Mouse (Mus musculus) heart, adult 11 months (tissue): ENCODE measurements around the gene Eml1.

Experiments
- DNase-seq: peaks from one replicate; pipeline ENCODE4 v3.0.0; 2022

Gene Eml1

GRCm38 (mm10) chr12:108422858-108423631 is 52.3 kb downstream of the Eml1 start:
- peak; percentile 99 for DNase-seq

- DNase-seq: peak; percentile 75
Measured at GRCm38 (mm10) chr12:108430964-108431363, 60.2 kb downstream of the Eml1 start.

DNA sequence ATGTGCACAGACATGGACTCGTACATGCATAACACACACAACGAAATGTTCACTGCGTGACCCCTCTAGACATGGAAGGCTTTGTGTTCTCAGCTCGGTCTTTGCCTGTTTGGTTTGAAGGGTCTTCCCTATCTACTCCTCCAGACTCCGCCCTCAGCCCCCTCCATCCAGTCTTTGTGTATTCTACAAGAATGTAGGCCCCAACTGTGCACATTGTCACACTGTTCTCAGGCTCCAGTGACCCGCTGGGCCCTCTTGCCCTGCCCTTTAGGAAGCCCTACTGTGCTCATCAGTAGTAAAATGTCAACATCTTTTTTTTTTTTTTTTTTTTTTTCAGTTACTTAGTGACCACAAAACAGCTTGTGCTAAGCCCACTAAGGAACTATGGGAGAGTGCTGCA is 61.0 kb downstream of the Eml1 start:
- peak; percentile 79 for DNase-seq

DNA sequence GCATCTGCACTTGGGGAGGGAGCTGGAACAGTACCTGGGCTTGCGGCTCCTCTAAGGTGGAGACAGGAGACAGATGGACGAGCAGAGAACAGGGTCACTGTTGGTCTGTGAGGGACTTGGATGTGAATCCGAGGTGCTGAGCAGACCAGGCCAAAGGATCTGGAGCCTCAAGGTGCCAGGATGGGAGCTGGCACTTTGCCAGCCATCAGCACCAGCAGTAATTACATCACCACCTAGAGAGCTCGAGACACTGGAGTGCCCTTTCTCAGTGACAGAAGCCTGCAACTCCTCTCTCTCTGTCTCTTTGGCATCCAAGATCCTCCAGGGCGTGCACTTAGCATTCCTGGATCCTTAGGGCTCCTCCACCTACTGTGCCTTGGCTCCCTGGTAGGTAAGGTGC is 61.8 kb downstream of the Eml1 start:
- DNase-seq: peak; percentile 64

DNA sequence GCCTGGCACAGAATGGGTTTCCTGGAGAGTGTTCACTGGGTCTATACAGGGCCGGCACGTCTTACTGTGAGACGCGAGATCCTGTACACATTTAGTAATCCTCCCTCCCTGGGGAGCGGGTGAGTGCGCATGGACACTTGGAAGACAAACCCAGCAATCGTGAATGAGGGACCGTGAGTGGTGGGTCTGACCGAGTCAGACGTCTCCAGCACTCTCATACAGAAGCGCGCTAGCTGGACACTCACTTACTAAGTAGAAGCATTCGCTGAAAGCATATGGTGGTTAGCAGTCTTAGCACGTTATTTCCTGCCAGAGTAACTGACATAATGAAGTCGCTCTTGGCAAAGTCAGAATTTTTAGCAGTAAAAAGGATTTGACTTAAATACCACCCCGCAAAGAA is 62.3 kb downstream of the Eml1 start:
- peak; percentile 88 for DNase-seq

GRCm38 (mm10) chr12:108433498-108433897 is 62.7 kb downstream of the Eml1 start:
- peak; percentile 89 for DNase-seq

DNA sequence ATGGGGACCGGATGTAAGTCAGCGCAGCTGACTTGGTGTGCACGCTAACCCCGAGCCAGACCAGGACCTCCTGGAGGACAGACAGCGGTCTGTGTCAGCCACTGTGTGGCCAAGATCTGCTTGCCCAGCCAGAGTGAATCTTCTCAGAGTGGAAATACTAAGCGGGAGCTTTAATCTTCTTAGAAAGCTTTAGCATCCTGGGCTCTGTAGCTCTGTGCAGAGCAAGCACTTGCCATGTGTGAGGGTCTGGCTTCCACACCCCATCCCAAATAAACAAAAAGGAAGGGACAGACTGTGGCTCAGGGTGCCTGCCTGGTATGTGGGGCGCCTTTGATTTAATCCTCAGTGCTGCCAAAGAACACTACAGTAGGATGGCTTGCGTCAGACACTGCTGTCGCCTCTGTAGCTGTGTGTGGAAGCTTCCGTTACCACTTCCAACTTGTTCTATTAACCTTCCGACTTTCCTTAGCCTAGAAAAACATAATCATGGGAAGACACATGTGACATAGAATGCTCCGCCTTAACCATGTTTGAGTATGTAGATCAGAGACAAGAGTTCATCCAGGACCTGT is 64.8 kb downstream of the Eml1 start:
- peak; percentile 91 for DNase-seq

GRCm38 (mm10) chr12:108436029-108436923 is 65.5 kb downstream of the Eml1 start:
- DNase-seq: peak; percentile 95

GRCm38 (mm10) chr12:108437446-108437845 is 66.7 kb downstream of the Eml1 start:
- peak; percentile 93 for DNase-seq

DNA sequence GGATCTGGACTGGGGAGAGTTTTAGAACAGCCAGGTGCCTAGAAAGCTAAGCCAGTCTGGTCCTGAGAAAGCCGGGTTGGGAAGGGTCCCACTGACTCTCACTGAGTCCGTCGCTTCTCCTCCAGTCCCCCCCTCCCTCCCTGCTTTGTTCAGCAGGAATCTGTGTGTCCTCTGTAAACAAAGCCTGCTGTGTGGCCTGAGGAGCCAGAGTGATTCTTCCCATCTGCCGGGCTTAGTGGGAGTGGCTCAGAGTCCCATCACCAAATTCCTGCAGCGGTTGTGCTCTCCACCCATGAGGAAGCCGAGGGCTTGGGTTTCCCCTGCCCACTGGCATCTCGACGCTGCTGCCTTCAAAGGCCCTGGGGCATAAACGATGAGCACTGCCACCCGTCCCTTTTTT is 72.5 kb downstream of the Eml1 start:
- no peak for DNase-seq

DNA sequence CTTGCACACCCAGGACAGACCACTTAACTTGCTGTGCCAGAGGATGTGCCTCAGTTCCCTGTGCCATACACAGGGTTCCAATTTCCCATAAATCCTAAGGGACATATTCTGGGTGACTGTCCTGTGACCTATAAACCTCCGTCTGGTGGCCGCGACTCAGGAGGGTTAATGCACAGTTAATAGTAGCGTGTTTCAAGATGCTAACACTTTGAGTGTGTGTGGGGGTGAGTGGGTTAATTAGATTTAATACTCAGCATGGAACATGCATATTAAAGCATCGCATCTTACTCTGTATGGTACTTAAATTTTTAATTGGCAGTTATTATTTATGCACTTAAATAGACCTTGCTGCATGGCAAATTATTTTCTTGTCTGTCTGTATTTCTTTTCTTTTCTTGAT is 73.0 kb downstream of the Eml1 start:
- DNase-seq: no peak

- DNase-seq: no peak
Measured at GRCm38 (mm10) chr12:108444166-108445115, 73.7 kb downstream of the Eml1 start.

GRCm38 (mm10) chr12:108446721-108447120 is 76.0 kb downstream of the Eml1 start:
- no peak for DNase-seq

GRCm38 (mm10) chr12:108448396-108448795 is 77.6 kb downstream of the Eml1 start:
- no peak for DNase-seq

DNA sequence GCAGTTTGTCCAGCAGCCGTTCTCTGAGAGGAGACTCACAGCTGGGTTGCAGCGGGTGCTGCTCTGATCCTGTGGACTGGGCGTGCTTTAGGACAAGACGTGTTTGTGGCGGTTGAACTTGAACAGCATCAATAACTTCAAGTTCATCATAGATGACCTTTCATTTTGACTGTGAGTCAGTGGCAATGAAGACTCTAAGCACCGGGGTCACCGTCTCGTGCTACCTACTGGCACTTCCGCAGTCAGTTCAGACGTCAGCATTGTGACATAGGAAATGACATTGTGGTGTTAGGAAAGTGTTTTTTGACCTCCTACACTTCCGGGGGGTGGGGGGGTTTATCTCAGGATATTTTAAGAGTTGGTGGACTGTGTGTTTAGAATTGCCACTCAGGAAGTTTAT is 79.2 kb downstream of the Eml1 start:
- DNase-seq: no peak

DNA sequence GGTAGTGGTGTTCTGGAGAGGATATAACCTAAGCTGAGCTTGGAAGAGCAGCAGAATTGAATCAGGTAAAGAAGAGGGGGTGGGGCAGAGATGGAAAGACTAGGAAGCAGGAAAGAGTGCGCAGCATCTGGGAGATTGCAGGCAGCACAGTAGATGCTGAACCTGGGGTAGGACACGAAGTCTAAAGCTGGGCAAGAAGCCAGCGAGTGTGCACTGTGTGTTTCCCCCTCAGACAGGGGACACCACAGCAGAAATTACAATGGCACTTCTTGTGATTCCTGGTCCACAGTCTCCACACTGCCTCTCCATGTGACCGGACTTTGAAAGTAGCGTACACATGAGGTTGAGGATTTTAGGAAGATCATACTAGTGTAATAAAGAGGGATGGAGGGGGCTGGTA is 79.8 kb downstream of the Eml1 start:
- DNase-seq: no peak

DNA sequence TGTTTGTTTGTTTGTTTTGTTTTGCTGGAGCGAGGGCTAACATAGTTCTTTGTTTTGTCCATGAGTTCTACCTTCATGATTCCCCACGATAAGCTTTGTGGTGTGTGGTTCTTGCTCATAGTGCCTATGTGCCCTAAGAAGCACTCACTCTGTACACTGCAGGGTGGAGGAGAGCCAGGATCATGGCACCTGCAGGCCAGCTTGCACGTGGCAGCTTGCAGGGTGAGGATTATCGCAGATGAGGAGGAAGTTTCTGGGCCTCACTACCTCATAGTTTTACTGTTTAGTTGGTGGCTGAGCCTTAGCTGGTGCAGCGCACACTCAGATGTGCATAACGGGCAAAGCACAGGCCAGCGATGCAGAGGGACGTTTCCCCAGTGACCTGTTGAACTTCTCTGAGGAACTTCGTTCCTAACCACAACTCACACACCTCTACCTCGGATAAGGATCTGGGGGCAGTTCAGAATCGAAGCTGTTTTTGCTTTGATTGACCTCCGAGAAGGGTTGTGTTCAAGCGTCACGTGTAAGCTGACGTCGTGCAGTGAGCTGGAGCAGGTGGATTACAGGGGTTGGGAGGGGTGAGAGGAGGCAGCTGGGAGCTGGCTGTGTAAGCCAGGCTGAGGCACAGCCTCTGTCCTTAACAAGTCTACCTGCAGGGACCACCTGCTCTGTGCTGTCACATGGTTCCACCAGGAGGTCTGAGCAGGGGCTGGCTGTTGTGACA is 81.6 kb downstream of the Eml1 start:
- no peak for DNase-seq

GRCm38 (mm10) chr12:108453561-108454044 is 82.8 kb downstream of the Eml1 start:
- no peak for DNase-seq

DNA sequence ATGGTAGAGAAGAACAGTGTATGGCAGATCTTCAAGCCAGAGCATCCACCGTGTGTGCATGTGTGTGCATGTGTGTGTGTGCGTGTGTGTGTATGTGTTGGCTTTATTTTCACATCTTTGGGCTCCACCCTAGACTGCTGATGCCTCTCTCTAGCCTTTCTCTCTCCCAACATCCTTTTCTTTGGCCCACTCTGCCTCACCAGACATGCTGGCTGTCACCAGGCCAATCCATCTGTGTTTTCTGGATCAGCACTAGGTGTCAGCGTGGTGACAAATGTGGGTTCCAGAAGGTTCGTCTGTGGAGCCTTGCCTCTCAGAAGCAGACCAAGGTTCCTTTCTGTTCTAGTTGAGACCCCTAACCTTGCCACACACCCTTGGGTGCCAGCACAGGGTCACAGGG is 84.2 kb downstream of the Eml1 start:
- peak; percentile 93 for DNase-seq

DNA sequence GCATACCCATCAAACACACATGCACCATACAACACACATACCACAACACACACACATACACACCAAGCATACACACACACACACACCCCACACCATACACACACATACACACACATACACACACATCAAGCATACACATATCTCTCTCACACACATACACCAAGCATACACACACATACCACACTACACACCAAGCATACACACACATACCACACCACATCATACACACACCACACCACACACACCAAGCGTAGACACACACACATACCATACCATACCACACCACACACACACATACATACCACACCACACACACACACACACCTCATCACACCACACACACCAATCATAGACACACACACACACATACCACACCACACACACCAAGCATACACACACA is 102.1 kb downstream of the Eml1 start:
- DNase-seq: no peak

GRCm38 (mm10) chr12:108474440-108474839 is 103.7 kb downstream of the Eml1 start:
- DNase-seq: no peak

GRCm38 (mm10) chr12:108478714-108479113 is 108.0 kb downstream of the Eml1 start:
- no peak for DNase-seq
